Mouse (Mus musculus): ENCODE data around the gene Adam11. TPM values are rescaled to one million over a fixed set of nuclear protein-coding genes. Genes with fewer than 3 reads are reported as not detected.
A peak's percentile ranks its signal among the peaks of the same experiment; 100 is the strongest.

Gene Adam11
- total and polyA plus RNA-seq, 2 experiments from 2014 or later = 22.3 to 46.9 TPM

DNA sequence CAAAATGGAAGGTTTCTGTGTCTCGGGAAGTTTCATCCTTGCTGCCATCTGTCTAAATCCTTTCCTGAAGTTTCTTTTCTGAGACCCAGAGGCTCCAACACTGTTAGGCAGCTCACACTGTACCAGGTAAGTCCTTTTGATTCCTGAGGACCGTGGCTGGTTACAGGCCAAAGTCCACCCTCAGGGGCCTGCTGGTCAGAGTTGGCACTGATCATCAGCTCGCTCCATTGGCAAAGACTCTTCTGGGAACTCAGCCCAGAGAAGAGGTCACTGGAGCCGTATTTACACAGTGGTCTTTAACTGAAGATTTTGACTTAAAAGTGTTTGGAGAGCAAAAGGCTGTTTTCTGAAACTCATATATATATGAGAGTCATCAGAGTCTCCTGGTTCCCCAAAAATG, 12.9 kb upstream of the Adam11 start:
- Histone ChIP-seq H3K9ac (replicated peaks; ENCODE audit: low read length, poor library complexity, severe bottlenecking) (no peak overlapping the region), H3K27ac (ENCODE audit: low read depth, low read length) (no peak overlapping the region), H3K36me3 (ENCODE audit: insufficient read depth, low read length) (no peaks in the 10 kb centered on the region), H3K9me3 (ENCODE audit: low read length) (no peaks in the 10 kb centered on the region), H3K4me2 (ENCODE audit: low read depth, low read length, poor library complexity, severe bottlenecking) (no peak overlapping the region), H3K4me1 (ENCODE audit: insufficient read depth, low read length) (no peaks in the 10 kb centered on the region), H3K27me3 (ENCODE audit: insufficient read depth, low read length) (no peaks in the 10 kb centered on the region), H3K4me3 (ENCODE audit: low read depth, low read length) (no peak overlapping the region)
- 75% methylated on average over 4 of the region's 4 CpGs for WGBS
- TF ChIP-seq CTCF (IDR thresholded peaks at IDR 0.05) = no peak
- DNase-seq (ENCODE audit: low spot score) = peak; percentile 61
- no peak for ATAC-seq (ENCODE audit: low FRiP score)

DNA sequence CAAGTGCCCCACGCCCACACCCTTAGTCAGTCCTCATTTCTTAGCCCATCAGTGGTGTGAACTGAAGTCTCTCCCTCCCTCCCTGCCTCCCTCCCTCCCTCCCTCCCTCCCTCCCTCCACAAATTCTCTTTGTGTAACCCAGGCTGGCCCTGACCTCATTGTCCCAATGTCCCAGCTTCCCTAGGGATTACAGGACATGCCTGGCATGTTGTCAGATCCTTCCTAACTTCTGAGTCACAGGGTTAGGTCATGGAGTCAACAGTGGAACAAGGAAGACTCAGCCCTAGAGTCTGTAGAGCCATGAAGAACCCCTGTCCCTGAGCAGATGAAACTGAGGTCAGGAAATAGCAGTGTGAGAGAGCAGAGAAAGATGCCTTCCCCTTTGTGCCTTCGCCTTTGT, 11.5 kb upstream of the Adam11 start:
- no peak for TF ChIP-seq CTCF (IDR thresholded peaks at IDR 0.05)
- no peak for DNase-seq (ENCODE audit: low spot score)
- peaks cover 10% of the 10 kb centered on the region for H3K4me1 ChIP-seq (ENCODE audit: insufficient read depth, low read length)
- H3K27me3 ChIP-seq (ENCODE audit: insufficient read depth, low read length) = no peaks in the 10 kb centered on the region
- no peaks in the 10 kb centered on the region for H3K9me3 ChIP-seq (ENCODE audit: low read length)
- H3K4me2 ChIP-seq (ENCODE audit: low read depth, low read length, poor library complexity, severe bottlenecking) = no peak overlapping the region
- WGBS = 66% methylated on average over 2 of the region's 2 CpGs
- H3K36me3 ChIP-seq (ENCODE audit: insufficient read depth, low read length) = no peaks in the 10 kb centered on the region
- H3K4me3 ChIP-seq (ENCODE audit: low read depth, low read length) = no peak overlapping the region
- ATAC-seq (ENCODE audit: low FRiP score) = no peak
- no peak overlapping the region for H3K9ac ChIP-seq (replicated peaks; ENCODE audit: low read length, poor library complexity, severe bottlenecking)
- no peak overlapping the region for H3K27ac ChIP-seq (ENCODE audit: low read depth, low read length)

DNA sequence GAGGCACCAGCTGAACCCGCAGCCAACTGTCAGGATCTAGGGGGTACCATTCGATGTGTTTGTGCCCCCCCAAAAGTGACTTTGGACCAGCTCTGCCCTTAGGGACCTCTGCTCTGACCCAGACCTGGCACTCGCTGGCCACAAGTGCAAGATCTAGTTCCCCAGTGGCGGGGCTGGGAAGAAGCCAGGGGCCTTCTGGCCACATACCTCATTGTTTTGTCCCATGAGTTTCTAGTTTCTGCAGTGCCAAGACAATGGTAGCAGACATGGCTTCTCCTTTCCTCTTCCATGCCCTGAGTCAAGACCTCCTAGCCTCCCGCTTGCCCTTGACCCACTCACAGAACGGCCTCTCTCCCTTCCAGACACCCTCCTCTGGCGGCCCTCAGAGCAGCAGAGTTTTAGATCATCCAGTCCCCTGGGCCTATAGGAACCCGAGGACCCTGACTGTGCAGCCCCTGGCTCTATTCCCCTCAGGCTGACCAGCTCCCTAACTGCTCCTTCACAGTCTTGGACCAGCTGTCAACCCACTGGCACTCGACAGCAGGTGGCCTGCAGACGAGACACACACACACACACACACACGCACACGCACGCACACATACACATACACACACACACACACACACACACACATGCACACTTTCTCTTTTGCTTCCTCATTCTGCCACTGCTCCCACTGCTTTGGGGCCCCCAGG, 8.2 kb upstream of the Adam11 start:
- TF ChIP-seq CTCF (IDR thresholded peaks at IDR 0.05) = no peak
- peaks cover 11% of the 10 kb centered on the region for H3K4me1 ChIP-seq (ENCODE audit: insufficient read depth, low read length)
- no peaks in the 10 kb centered on the region for H3K36me3 ChIP-seq (ENCODE audit: insufficient read depth, low read length)
- H3K27me3 ChIP-seq (ENCODE audit: insufficient read depth, low read length) = no peaks in the 10 kb centered on the region
- H3K4me2 ChIP-seq (ENCODE audit: low read depth, low read length, poor library complexity, severe bottlenecking) = no peak overlapping the region
- WGBS = 66% methylated on average over 13 of the region's 13 CpGs
- no peak overlapping the region for H3K4me3 ChIP-seq (ENCODE audit: low read depth, low read length)
- H3K9me3 ChIP-seq (ENCODE audit: low read length) = no peaks in the 10 kb centered on the region
- H3K9ac ChIP-seq (replicated peaks; ENCODE audit: low read length, poor library complexity, severe bottlenecking) = no peak overlapping the region
- no peak overlapping the region for H3K27ac ChIP-seq (ENCODE audit: low read depth, low read length)
- no peak for DNase-seq (ENCODE audit: low spot score)
- 0 out of 2 replicates have a peak, but pooled peaks have one; percentile 16 for ATAC-seq (ENCODE audit: low FRiP score)

- Histone ChIP-seq H3K4me3 (ENCODE audit: low read depth, low read length) (no peak overlapping the region), H3K9me3 (ENCODE audit: low read length) (no peaks in the 10 kb centered on the region), H3K27ac (ENCODE audit: low read depth, low read length) (no peak overlapping the region), H3K4me1 (ENCODE audit: insufficient read depth, low read length) (peaks cover 11% of the 10 kb centered on the region), H3K9ac (replicated peaks; ENCODE audit: low read length, poor library complexity, severe bottlenecking) (peak overlapping the region; percentile 14; the same call in 1 of the 2 replicates), H3K4me2 (ENCODE audit: low read depth, low read length, poor library complexity, severe bottlenecking) (peak overlapping the region; percentile 36), H3K27me3 (ENCODE audit: insufficient read depth, low read length) (no peaks in the 10 kb centered on the region), H3K36me3 (ENCODE audit: insufficient read depth, low read length) (no peaks in the 10 kb centered on the region)
- WGBS = 46% methylated on average over 18 of the region's 18 CpGs
- no peak; the same call in 1 of the 2 replicates for TF ChIP-seq CTCF (IDR thresholded peaks at IDR 0.05)
- DNase-seq (ENCODE audit: low spot score) (no peak), ATAC-seq (ENCODE audit: low FRiP score) (peak; percentile 56; the same call in 1 of the 2 replicates)
Observed at GRCm38 (mm10) chr11:102753591-102754324, 7.5 kb upstream of the Adam11 start.

DNA sequence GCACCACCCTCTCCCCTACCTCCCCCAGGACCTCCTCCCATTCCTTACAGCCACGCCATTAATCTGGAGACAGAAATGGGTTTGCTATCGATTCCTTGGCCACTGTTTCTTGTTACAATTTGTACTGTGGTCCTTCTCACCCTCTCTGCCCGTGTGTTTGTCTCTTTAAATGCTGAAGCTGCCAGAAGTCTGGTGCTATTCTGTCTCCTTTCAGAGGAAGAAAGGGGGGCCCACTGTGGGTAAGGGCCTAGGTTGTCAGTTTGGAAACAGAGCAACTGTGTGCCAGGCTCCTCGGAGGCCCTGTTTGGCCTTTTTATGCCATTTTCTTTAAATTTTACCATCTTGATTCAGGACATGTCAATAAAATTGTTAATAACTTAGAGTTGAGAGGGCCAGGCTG, 6.8 kb upstream of the Adam11 start:
- TF ChIP-seq CTCF (IDR thresholded peaks at IDR 0.05) = no peak
- H3K4me3 ChIP-seq (ENCODE audit: low read depth, low read length) = no peak overlapping the region
- peak overlapping the region; percentile 8; the same call in 1 of the 2 replicates for H3K9ac ChIP-seq (replicated peaks; ENCODE audit: low read length, poor library complexity, severe bottlenecking)
- ATAC-seq (ENCODE audit: low FRiP score) (no peak), DNase-seq (ENCODE audit: low spot score) (no peak)
- H3K27me3 ChIP-seq (ENCODE audit: insufficient read depth, low read length) = no peaks in the 10 kb centered on the region
- no peaks in the 10 kb centered on the region for H3K9me3 ChIP-seq (ENCODE audit: low read length)
- H3K36me3 ChIP-seq (ENCODE audit: insufficient read depth, low read length) = no peaks in the 10 kb centered on the region
- H3K27ac ChIP-seq (ENCODE audit: low read depth, low read length) = no peak overlapping the region
- peak overlapping the region; percentile 36 for H3K4me2 ChIP-seq (ENCODE audit: low read depth, low read length, poor library complexity, severe bottlenecking)
- 28% methylated on average over 4 of the region's 4 CpGs for WGBS
- peaks cover 11% of the 10 kb centered on the region for H3K4me1 ChIP-seq (ENCODE audit: insufficient read depth, low read length)

GRCm38 (mm10) chr11:102755391-102755790, 5.8 kb upstream of the Adam11 start:
- no peaks in the 10 kb centered on the region for H3K27me3 ChIP-seq (ENCODE audit: insufficient read depth, low read length)
- peaks cover 11% of the 10 kb centered on the region for H3K4me1 ChIP-seq (ENCODE audit: insufficient read depth, low read length)
- DNase-seq (ENCODE audit: low spot score) (peak; percentile 67), ATAC-seq (ENCODE audit: low FRiP score) (no peak)
- H3K9me3 ChIP-seq (ENCODE audit: low read length) = no peaks in the 10 kb centered on the region
- no peak overlapping the region for H3K4me3 ChIP-seq (ENCODE audit: low read depth, low read length)
- no peak overlapping the region for H3K9ac ChIP-seq (replicated peaks; ENCODE audit: low read length, poor library complexity, severe bottlenecking)
- no peak for TF ChIP-seq CTCF (IDR thresholded peaks at IDR 0.05)
- WGBS = 78% methylated on average over 7 of the region's 7 CpGs
- no peak overlapping the region for H3K27ac ChIP-seq (ENCODE audit: low read depth, low read length)
- no peaks in the 10 kb centered on the region for H3K36me3 ChIP-seq (ENCODE audit: insufficient read depth, low read length)
- no peak overlapping the region for H3K4me2 ChIP-seq (ENCODE audit: low read depth, low read length, poor library complexity, severe bottlenecking)
